Mouse (Mus musculus): ENCODE measurements around the gene Ppp1r14c. TPM values are rescaled to one million over a fixed set of nuclear protein-coding genes. Genes with fewer than 3 reads are reported as not detected.
"Not testable (repeated sequence)": the region's sequence is repeated elsewhere in the genome, so short reads cannot be mapped to it uniquely, and the experiment has no call there.

Ppp1r14c gene
- polyA plus RNA-seq, 1 experiment: 0.30 TPM

- 79% methylated on average over 3 of the region's 3 CpGs for WGBS
- no peak for DNase-seq (ENCODE audit: low read depth, low spot score)
Measured at GRCm38 (mm10) chr10:3397406-3397805, 31.5 kb downstream of the Ppp1r14c start.

- 91% methylated on average over 5 of the region's 5 CpGs for WGBS
Measured at GRCm38 (mm10) chr10:3398051-3398450, 32.2 kb downstream of the Ppp1r14c start.

GRCm38 (mm10) chr10:3402284-3402683 lies 36.4 kb downstream of the Ppp1r14c start:
- DNase-seq (ENCODE audit: low read depth, low spot score): no peak
- 74% methylated on average over 5 of the region's 5 CpGs for WGBS

More at GRCm38 (mm10) chr10:3398051-3398450, 32.2 kb downstream of the Ppp1r14c start:
- no peak for DNase-seq (ENCODE audit: low read depth, low spot score)

GRCm38 (mm10) chr10:3403416-3404137 lies 37.7 kb downstream of the Ppp1r14c start:
- DNase-seq (ENCODE audit: low read depth, low spot score): no peak
- WGBS: 52% methylated on average over 7 of the region's 7 CpGs

- 93% methylated on average over 4 of the region's 4 CpGs for WGBS
- no peak for DNase-seq (ENCODE audit: low read depth, low spot score)
Measured at GRCm38 (mm10) chr10:3404362-3404761, 38.5 kb downstream of the Ppp1r14c start.

- 60% methylated on average over 2 of the region's 2 CpGs for WGBS
Measured at GRCm38 (mm10) chr10:3406280-3406679, 40.4 kb downstream of the Ppp1r14c start.

GRCm38 (mm10) chr10:3408036-3408661 lies 42.3 kb downstream of the Ppp1r14c start:
- 56% methylated on average over 6 of the region's 6 CpGs for WGBS
- DNase-seq (ENCODE audit: low read depth, low spot score): no peak

More at GRCm38 (mm10) chr10:3406280-3406679, 40.4 kb downstream of the Ppp1r14c start:
- no peak for DNase-seq (ENCODE audit: low read depth, low spot score)

GRCm38 (mm10) chr10:3408699-3409098 lies 42.8 kb downstream of the Ppp1r14c start:
- DNase-seq (ENCODE audit: low read depth, low spot score): no peak
- 63% methylated on average over 3 of the region's 3 CpGs for WGBS

- DNase-seq (ENCODE audit: low read depth, low spot score): no peak
- WGBS: 83% methylated on average over 3 of the region's 3 CpGs
Measured at GRCm38 (mm10) chr10:3411222-3411621, 45.4 kb downstream of the Ppp1r14c start.

GRCm38 (mm10) chr10:3411639-3412038 lies 45.8 kb downstream of the Ppp1r14c start:
- no peak for DNase-seq (ENCODE audit: low read depth, low spot score)
- WGBS: 73% methylated on average over 2 of the region's 2 CpGs

GRCm38 (mm10) chr10:3414813-3415212 lies 49.0 kb downstream of the Ppp1r14c start:
- WGBS: 66% methylated on average over 5 of the region's 5 CpGs
- no peak for DNase-seq (ENCODE audit: low read depth, low spot score)

GRCm38 (mm10) chr10:3416565-3416964 lies 50.7 kb downstream of the Ppp1r14c start:
- DNase-seq (ENCODE audit: low read depth, low spot score): no peak
- 66% methylated on average over 4 of the region's 4 CpGs for WGBS

- WGBS: 62% methylated on average over 4 of the region's 4 CpGs
- DNase-seq (ENCODE audit: low read depth, low spot score): no peak
Measured at GRCm38 (mm10) chr10:3417408-3417807, 51.6 kb downstream of the Ppp1r14c start.

- no peak for DNase-seq (ENCODE audit: low read depth, low spot score)
Measured at GRCm38 (mm10) chr10:3424016-3424415, 58.2 kb downstream of the Ppp1r14c start.

- WGBS: 26% methylated on average over 3 of the region's 3 CpGs
Measured at GRCm38 (mm10) chr10:3427689-3428399, 62.0 kb downstream of the Ppp1r14c start.

GRCm38 (mm10) chr10:3434848-3435474 lies 69.1 kb downstream of the Ppp1r14c start:
- DNase-seq (ENCODE audit: low read depth, low spot score): no peak
- WGBS: 93% methylated on average over 8 of the region's 8 CpGs

More at GRCm38 (mm10) chr10:3427689-3428399, 62.0 kb downstream of the Ppp1r14c start:
- DNase-seq (ENCODE audit: low read depth, low spot score): no peak

GRCm38 (mm10) chr10:3440722-3441471 lies 75.0 kb downstream of the Ppp1r14c start:
- 56% methylated on average over 2 of the region's 2 CpGs for WGBS

GRCm38 (mm10) chr10:3446748-3447147 lies 80.9 kb downstream of the Ppp1r14c start:
- 86% methylated on average over 10 of the region's 10 CpGs for WGBS
- not testable (repeated sequence) for DNase-seq (ENCODE audit: low read depth, low spot score)

More at GRCm38 (mm10) chr10:3440722-3441471, 75.0 kb downstream of the Ppp1r14c start:
- no peak for DNase-seq (ENCODE audit: low read depth, low spot score)

GRCm38 (mm10) chr10:3448699-3449098 lies 82.8 kb downstream of the Ppp1r14c start:
- no peak for DNase-seq (ENCODE audit: low read depth, low spot score)
- 81% methylated on average over 5 of the region's 5 CpGs for WGBS

All from large intestine, adult 2 months (tissue).